Mouse (Mus musculus): Measurements from ENCODE around the gene Clns1a.

GRCm38 (mm10) chr7:97766406-97767166 lies 70.2 kb downstream of the Clns1a start:
- TF ChIP-seq GATA1 (IDR thresholded peaks at IDR 0.05; ENCODE audit: low read length) (no peak), TAL1 (IDR thresholded peaks at IDR 0.05; ENCODE audit: low read length) (no peak)

All from erythroblast, embryonic 14.5 days (primary cell).